Mouse (Mus musculus) lung, postnatal 0 days (tissue): ENCODE measurements around the gene Bicdl1.

Experiments
- CTCF ChIP-seq: IDR thresholded peaks from 2 replicates; pipeline ENCODE4 v1.5.1; 2016; ENCODE audit warnings: antibody characterized with exemption, mild to moderate bottlenecking
- EP300 ChIP-seq: IDR thresholded peaks from 2 replicates; pipeline ENCODE4 v1.6.1; 2016; ENCODE audit warnings: antibody characterized with exemption, mild to moderate bottlenecking, control low read depth

GRCm38 (mm10) chr5:115738032-115738431 lies 6.6 kb upstream of the Bicdl1 start:
- no peak for TF ChIP-seq CTCF
- TF ChIP-seq EP300 = no peak
